8 mouse cellular contexts compared by ENCODE assay signal in the genomic region with DNA sequence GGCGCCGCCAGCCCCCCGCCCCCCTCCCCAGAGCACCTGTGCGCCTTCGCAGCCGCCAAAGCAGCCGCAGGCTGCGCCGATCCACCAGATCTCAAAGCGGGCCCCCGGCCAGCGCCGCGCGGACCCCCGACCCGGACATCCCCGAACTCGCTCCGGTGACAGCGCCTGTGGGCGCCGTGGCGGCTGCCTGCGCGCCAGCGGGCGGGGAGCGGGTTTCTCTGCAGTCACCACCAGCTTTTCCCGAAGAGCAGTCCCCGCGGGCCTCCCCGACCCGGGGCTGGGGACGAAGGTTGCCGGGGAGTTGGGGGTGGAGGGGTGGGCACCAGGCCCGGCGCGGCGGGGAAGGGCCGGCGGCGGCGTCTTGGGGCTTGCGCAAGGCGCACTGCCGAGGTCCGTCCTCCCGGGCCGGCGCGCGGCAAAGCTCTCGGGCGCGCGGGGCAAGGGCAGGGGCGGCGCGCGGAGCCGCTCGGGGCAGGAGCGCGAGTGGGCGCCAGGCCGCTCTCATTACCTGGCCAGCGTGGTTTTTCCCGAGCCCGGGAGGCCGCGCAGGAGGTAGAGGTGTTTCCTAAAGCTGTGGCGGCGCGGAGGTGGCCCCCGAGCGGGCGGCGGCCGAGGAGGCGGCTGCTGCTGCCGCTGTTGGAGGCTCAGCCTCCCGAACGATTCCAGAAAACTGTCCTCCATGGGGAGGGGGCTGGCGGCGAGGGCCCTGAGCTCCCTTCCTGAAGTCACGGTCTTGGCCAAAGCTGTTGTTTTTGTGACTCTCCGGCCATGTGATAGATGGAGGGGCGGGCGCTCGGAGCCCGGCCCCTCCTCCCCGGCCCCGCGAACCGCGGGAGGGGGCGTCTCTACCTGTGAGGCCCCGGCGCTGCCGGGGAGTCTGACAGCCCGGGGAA. TPM values are rescaled to one million over a fixed set of nuclear protein-coding genes. Genes with fewer than 3 reads are reported as not detected.
DNase-seq lines count a peak whose midpoint lies in the region; ATAC-seq lines count a peak whose summit lies in the region.

No protein-coding gene starts in this region.

- peak overlapping the region; percentile 81 for H3K4me3 ChIP-seq in embryonic facial prominence, embryonic 12.5 days
- H3K4me3 ChIP-seq in heart, embryonic 11.5 days (ENCODE audit: low read depth, low read length), result peak overlapping the region; percentile 63
- H3K4me3 ChIP-seq in kidney, embryonic 15.5 days (replicated peaks), result peak overlapping the region; percentile 82
- H3K4me3 ChIP-seq in liver, embryonic 12.5 days, result peak overlapping the region; percentile 94
- H3K4me3 ChIP-seq in stomach, embryonic 14.5 days (ENCODE audit: low read depth, low read length), result peak overlapping the region; percentile 66

- H3K27me3 ChIP-seq in embryonic facial prominence, embryonic 12.5 days, result peaks cover 42% of the 10 kb centered on the region
- H3K27me3 ChIP-seq in heart, embryonic 11.5 days (ENCODE audit: control insufficient read depth, insufficient read depth, low read length), result peaks cover 19% of the 10 kb centered on the region
- H3K27me3 ChIP-seq in kidney, embryonic 15.5 days, result peaks cover 24% of the 10 kb centered on the region; the same call in 1 of the 2 replicates
- no peaks in the 10 kb centered on the region for H3K27me3 ChIP-seq in liver, embryonic 12.5 days (replicated peaks)
- no peaks in the 10 kb centered on the region for H3K27me3 ChIP-seq in stomach, embryonic 14.5 days (ENCODE audit: control insufficient read depth, insufficient read depth, low read length)

- peak overlapping the region; percentile 69 for H3K9ac ChIP-seq in embryonic facial prominence, embryonic 12.5 days
- peak overlapping the region; percentile 68 for H3K9ac ChIP-seq in heart, embryonic 11.5 days (ENCODE audit: low read depth, low read length)
- H3K9ac ChIP-seq in kidney, embryonic 15.5 days, result peak overlapping the region; percentile 72
- H3K9ac ChIP-seq in liver, embryonic 12.5 days, result peak overlapping the region; percentile 93
- H3K9ac ChIP-seq in stomach, embryonic 14.5 days (replicated peaks; ENCODE audit: low read depth, low read length), result peak overlapping the region; percentile 49

- DNase-seq in urinary bladder, adult 18-20 months (ENCODE audit: low spot score in 2 of 2), result peak; percentile 45 to 69
- DNase-seq in urinary bladder, postnatal 10 days (ENCODE audit: low spot score), result no peak
- peak; percentile 26 to 67 for DNase-seq in natural killer cell, adult 2 months (ENCODE audit: low spot score in 2 of 2)

- H3K4me1 ChIP-seq in embryonic facial prominence, embryonic 12.5 days, result peaks cover 4% of the 10 kb centered on the region; the same call in 1 of the 2 replicates
- peaks cover 3% of the 10 kb centered on the region; the same call in 1 of the 2 replicates for H3K4me1 ChIP-seq in heart, embryonic 11.5 days (ENCODE audit: control insufficient read depth, insufficient read depth, low read length)
- peaks cover 22% of the 10 kb centered on the region for H3K4me1 ChIP-seq in kidney, embryonic 15.5 days
- peaks cover 62% of the 10 kb centered on the region for H3K4me1 ChIP-seq in liver, embryonic 12.5 days
- peaks cover 9% of the 10 kb centered on the region; the same call in 1 of the 2 replicates for H3K4me1 ChIP-seq in stomach, embryonic 14.5 days (ENCODE audit: control insufficient read depth, insufficient read depth, low read length)

- H3K27ac ChIP-seq in embryonic facial prominence, embryonic 12.5 days, result no peak overlapping the region
- no peak overlapping the region for H3K27ac ChIP-seq in heart, embryonic 11.5 days (ENCODE audit: low read depth, low read length)
- H3K27ac ChIP-seq in kidney, embryonic 15.5 days, result no peak overlapping the region
- H3K27ac ChIP-seq in liver, embryonic 12.5 days, result peak overlapping the region; percentile 86
- no peak overlapping the region for H3K27ac ChIP-seq in stomach, embryonic 14.5 days (ENCODE audit: low read length)

- H3K9me3 ChIP-seq in embryonic facial prominence, embryonic 12.5 days, result no peaks in the 10 kb centered on the region
- no peaks in the 10 kb centered on the region for H3K9me3 ChIP-seq in heart, embryonic 11.5 days (replicated peaks; ENCODE audit: control insufficient read depth, low read length)
- no peaks in the 10 kb centered on the region for H3K9me3 ChIP-seq in kidney, embryonic 15.5 days (replicated peaks)
- H3K9me3 ChIP-seq in liver, embryonic 12.5 days (replicated peaks), result no peaks in the 10 kb centered on the region
- H3K9me3 ChIP-seq in stomach, embryonic 14.5 days (ENCODE audit: control insufficient read depth, low read depth, low read length), result no peaks in the 10 kb centered on the region

- H3K36me3 ChIP-seq in embryonic facial prominence, embryonic 12.5 days, result no peaks in the 10 kb centered on the region
- no peaks in the 10 kb centered on the region for H3K36me3 ChIP-seq in heart, embryonic 11.5 days (ENCODE audit: control insufficient read depth, insufficient read depth, low read length)
- no peaks in the 10 kb centered on the region for H3K36me3 ChIP-seq in kidney, embryonic 15.5 days
- peaks cover 16% of the 10 kb centered on the region for H3K36me3 ChIP-seq in liver, embryonic 12.5 days
- no peaks in the 10 kb centered on the region for H3K36me3 ChIP-seq in stomach, embryonic 14.5 days (ENCODE audit: control insufficient read depth, insufficient read depth, low read length)

- peak; percentile 68; the same call in 1 of the 2 replicates for ATAC-seq in embryonic facial prominence, embryonic 12.5 days (ENCODE audit: insufficient number of reproducible peaks, insufficient read depth, low FRiP score, low TSS enrichment)
- peak; percentile 80 for ATAC-seq in heart, embryonic 11.5 days (replicated peaks; ENCODE audit: insufficient number of reproducible peaks, low FRiP score, low TSS enrichment)
- peak; percentile 89 for ATAC-seq in kidney, embryonic 15.5 days (replicated peaks; ENCODE audit: low FRiP score)
- peak; percentile 71 for ATAC-seq in liver, embryonic 12.5 days
- peak; percentile 64; the same call in 1 of the 2 replicates for ATAC-seq in stomach, embryonic 14.5 days (ENCODE audit: insufficient number of reproducible peaks, insufficient read depth, low FRiP score, low read depth)

- WGBS in embryonic facial prominence, embryonic 12.5 days, result under 1% methylated on average over 96 of the region's 102 CpGs
- WGBS in heart, embryonic 11.5 days (ENCODE audit: insufficient replicate concordance), result under 1% methylated on average over 88 of the region's 102 CpGs
- under 1% methylated on average over 95 of the region's 102 CpGs for WGBS in kidney, embryonic 15.5 days
- 2% methylated on average over 101 of the region's 102 CpGs for WGBS in liver, embryonic 12.5 days (ENCODE audit: insufficient replicate concordance)
- WGBS in stomach, embryonic 14.5 days, result under 1% methylated on average over 95 of the region's 102 CpGs

- H3K4me2 ChIP-seq in embryonic facial prominence, embryonic 12.5 days (replicated peaks), result peak overlapping the region; percentile 100
- peak overlapping the region; percentile 99 for H3K4me2 ChIP-seq in heart, embryonic 11.5 days
- peak overlapping the region; percentile 99 for H3K4me2 ChIP-seq in kidney, embryonic 15.5 days
- peak overlapping the region; percentile 96 for H3K4me2 ChIP-seq in liver, embryonic 12.5 days
- H3K4me2 ChIP-seq in stomach, embryonic 14.5 days (replicated peaks; ENCODE audit: low read depth, low read length), result peak overlapping the region; percentile 99

RNA-seq across cellular contexts. Expression of a gene that starts 3.0 kb away (rescaled TPM):
- 4.7 and 5.3 TPM in 2 replicates for polyA plus RNA-seq in embryonic facial prominence, embryonic 12.5 days (2016; fragmentation: Nextera tagmentation; extraction: Ambion mirVana)
- 3.0 and 3.2 TPM in 2 replicates for polyA plus RNA-seq in heart, embryonic 11.5 days (2014; fragmentation: Nextera tagmentation; extraction: Ambion mirVana)
- 4.5 and 5.9 TPM in 2 replicates for polyA plus RNA-seq in kidney, embryonic 15.5 days (2015; fragmentation: Nextera tagmentation; extraction: Ambion mirVana)
- 9.3 and 9.4 TPM in 2 replicates for polyA plus RNA-seq in liver, embryonic 12.5 days (2016; fragmentation: Nextera tagmentation; extraction: Ambion mirVana)
- 8.3 TPM in 2 replicates for polyA plus RNA-seq in stomach, embryonic 14.5 days (2014; fragmentation: Nextera tagmentation; extraction: Ambion mirVana)
